Mouse (Mus musculus) liver, adult 2 months (tissue): ENCODE results near the gene Il17c.

Experiments
- CTCF ChIP-seq: fragments of 200-500 bp; IDR thresholded peaks from 2 replicates; pipeline ENCODE4 v1.5.1; 2011; ENCODE audit warnings: low read depth, low read length, control low read depth
- POLR2A ChIP-seq: fragments of 200-500 bp; IDR thresholded peaks from 2 replicates; pipeline ENCODE4 v1.6.1; 2011; ENCODE audit warnings: low read length, control low read depth; ENCODE audit not compliant: insufficient read depth; ENCODE audit errors: extremely low read depth

- TF ChIP-seq POLR2A (no peak), CTCF (no peak)
Measured at GRCm38 (mm10) chr8:122452154-122452553, 30.3 kb downstream of the Il17c start.
